Mouse (Mus musculus) brain, embryonic 14.5 days (tissue): ENCODE results near the gene Slc38a1.

Experiments
- CTCF ChIP-seq: fragments of 200-500 bp; IDR thresholded peaks from 2 replicates; pipeline ENCODE4 v1.5.1; 2012; ENCODE audit warnings: inconsistent platforms, mild to moderate bottlenecking, moderate library complexity, borderline replicate concordance; ENCODE audit not compliant: insufficient read depth, insufficient read length; ENCODE audit errors: extremely low read depth
- POLR2A ChIP-seq: fragments of 200-500 bp; IDR thresholded peaks from 2 replicates; pipeline ENCODE4 v1.6.1; 2012; ENCODE audit warnings: mild to moderate bottlenecking, inconsistent platforms, borderline replicate concordance; ENCODE audit not compliant: poor library complexity, insufficient read depth, insufficient read length, severe bottlenecking; ENCODE audit errors: extremely low read depth

DNA sequence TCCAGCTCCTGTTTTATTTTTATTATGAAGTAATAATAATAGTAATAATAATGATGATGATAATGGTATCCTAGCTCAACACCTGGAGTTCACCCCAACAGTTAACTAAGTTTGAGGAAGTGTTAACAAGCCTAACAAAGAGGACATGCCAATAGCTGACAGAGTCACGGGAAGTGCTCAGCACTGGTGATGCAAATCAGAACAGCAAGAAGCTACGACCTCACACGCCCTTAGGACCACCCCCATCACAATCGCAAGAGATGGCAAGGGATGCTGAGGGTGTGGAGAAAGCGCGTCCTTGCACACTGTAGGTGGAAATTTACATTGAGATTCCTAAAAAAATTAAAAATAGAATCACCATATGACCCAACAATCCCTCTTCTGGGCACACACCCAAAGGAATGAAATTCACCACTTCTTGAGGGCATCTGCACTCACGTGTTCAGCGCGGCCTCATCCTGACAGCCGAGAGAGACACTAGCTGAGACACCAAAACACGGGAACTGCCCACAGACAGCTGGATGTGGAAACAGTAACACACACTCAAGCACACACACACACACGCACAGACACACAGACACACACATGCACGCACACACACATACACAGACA, 11.5 kb downstream of the Slc38a1 start:
- TF ChIP-seq CTCF (no peak), POLR2A (no peak)
